Mouse (Mus musculus) midbrain, embryonic 15.5 days (tissue): Measurements from ENCODE around the gene 4930404H24Rik. TPM values are rescaled to one million over a fixed set of nuclear protein-coding genes. Genes with fewer than 3 reads are reported as not detected.

Source experiments
- ATAC-seq: fragments of 200-750 bp; cut with Nextera tagmentation; replicated peaks from 2 replicates; pipeline ENCODE4 v1.8.0; 2017; ENCODE audit warnings: moderate TSS enrichment
- H3K27ac ChIP-seq: fragments of 300-500 bp; sonication (generic); 2 replicates; pipeline ENCODE4 v1.5.1; 2015; ENCODE audit warnings: mild to moderate bottlenecking, inconsistent platforms
- H3K27me3 ChIP-seq: fragments of 300-500 bp; sonication (generic); replicated peaks from 2 replicates; pipeline ENCODE4 v1.6.1; 2015; ENCODE audit warnings: inconsistent platforms
- H3K36me3 ChIP-seq: fragments of 300-500 bp; sonication (generic); replicated peaks from 2 replicates; pipeline ENCODE4 v1.6.1; 2015; ENCODE audit warnings: inconsistent platforms
- H3K4me1 ChIP-seq: fragments of 300-500 bp; sonication (generic); 2 replicates; pipeline ENCODE4 v1.6.1; 2015; ENCODE audit warnings: inconsistent platforms
- H3K4me2 ChIP-seq: fragments of 300-500 bp; sonication (generic); 2 replicates; pipeline ENCODE4 v1.6.1; 2015; ENCODE audit warnings: inconsistent platforms, mild to moderate bottlenecking, moderate library complexity
- H3K4me3 ChIP-seq: fragments of 300-500 bp; sonication (generic); 2 replicates; pipeline ENCODE4 v1.5.1; 2015; ENCODE audit warnings: mild to moderate bottlenecking, inconsistent platforms
- H3K9ac ChIP-seq: fragments of 300-500 bp; sonication (generic); 2 replicates; pipeline ENCODE4 v1.6.1; 2015; ENCODE audit warnings: mild to moderate bottlenecking, inconsistent platforms
- H3K9me3 ChIP-seq: fragments of 300-500 bp; sonication (generic); 2 replicates; pipeline ENCODE4 v1.6.1; 2016; ENCODE audit warnings: inconsistent platforms
- WGBS: fragments of 180-500 bp; shearing (Covaris S2); methylation state at CpG from one replicate; pipeline ENCODE4 v1.1.7; 2015; ENCODE audit warnings: mixed read lengths; 5-methylcytosine and 5-hydroxymethylcytosine counted together
- polyA plus RNA-seq: library from polyadenylated mRNA; unstranded; fragments of >200 nt; fragmentation: Nextera tagmentation; extraction: Ambion mirVana; gene quantifications from 2 replicates; pipeline ENCODE4 v1.2.1, GENCODE M21; 2015

The 4930404H24Rik gene
- polyA plus RNA-seq, 1 experiment from 2014 or later: not detected

- H3K4me1 ChIP-seq: peaks cover 15% of the 10 kb centered on the region; the same call in 1 of the 2 replicates
- no peak overlapping the region for H3K4me3 ChIP-seq
- H3K9me3 ChIP-seq: no peaks in the 10 kb centered on the region
- H3K4me2 ChIP-seq: no peak overlapping the region
- 0 out of 2 replicates have a peak, but pooled peaks have one; percentile 20 for ATAC-seq
- 19% methylated on average over 4 of the region's 4 CpGs for WGBS
- H3K27me3 ChIP-seq: no peaks in the 10 kb centered on the region
- peak overlapping the region; percentile 61 for H3K27ac ChIP-seq
- H3K36me3 ChIP-seq: no peaks in the 10 kb centered on the region
- H3K9ac ChIP-seq: no peak overlapping the region
Observed at GRCm38 (mm10) chr2:153457467-153457866, 35.1 kb upstream of the 4930404H24Rik start.

- Histone ChIP-seq H3K4me1 (peaks cover 15% of the 10 kb centered on the region; the same call in 1 of the 2 replicates), H3K9ac (no peak overlapping the region), H3K36me3 (peaks cover 3% of the 10 kb centered on the region; the same call in 1 of the 2 replicates), H3K9me3 (no peaks in the 10 kb centered on the region), H3K27ac (peak overlapping the region; percentile 61; the same call in 1 of the 2 replicates), H3K4me2 (no peak overlapping the region), H3K4me3 (no peak overlapping the region), H3K27me3 (no peaks in the 10 kb centered on the region)
- WGBS: 54% methylated on average over 3 of the region's 3 CpGs
- no peak for ATAC-seq
Observed at GRCm38 (mm10) chr2:153458022-153458441, 34.6 kb upstream of the 4930404H24Rik start.

GRCm38 (mm10) chr2:153463257-153463656 lies 29.3 kb upstream of the 4930404H24Rik start:
- no peak for ATAC-seq
- Histone ChIP-seq H3K4me2 (no peak overlapping the region), H3K9me3 (no peaks in the 10 kb centered on the region), H3K4me3 (no peak overlapping the region), H3K27ac (no peak overlapping the region), H3K9ac (no peak overlapping the region), H3K4me1 (0 out of 2 replicates have a peak, but pooled peaks cover 4% of the 10 kb centered on the region), H3K36me3 (peaks cover 13% of the 10 kb centered on the region), H3K27me3 (no peaks in the 10 kb centered on the region)
- 69% methylated on average over 3 of the region's 3 CpGs for WGBS

- 82% methylated on average over 1 of the region's 1 CpGs for WGBS
- H3K27ac ChIP-seq: no peak overlapping the region
- no peaks in the 10 kb centered on the region for H3K27me3 ChIP-seq
- no peak overlapping the region for H3K4me2 ChIP-seq
- H3K9me3 ChIP-seq: no peaks in the 10 kb centered on the region
- no peak overlapping the region for H3K9ac ChIP-seq
- no peak for ATAC-seq
- peaks cover 13% of the 10 kb centered on the region for H3K36me3 ChIP-seq
- H3K4me1 ChIP-seq: peaks cover 12% of the 10 kb centered on the region
- no peak overlapping the region for H3K4me3 ChIP-seq
Observed at GRCm38 (mm10) chr2:153467372-153467771, 25.2 kb upstream of the 4930404H24Rik start.

GRCm38 (mm10) chr2:153469317-153469716 lies 23.3 kb upstream of the 4930404H24Rik start:
- Histone ChIP-seq H3K36me3 (0 out of 2 replicates have a peak, but pooled peaks cover 3% of the 10 kb centered on the region), H3K9ac (no peak overlapping the region), H3K27me3 (no peaks in the 10 kb centered on the region), H3K27ac (0 out of 2 replicates have a peak overlapping the region, but pooled peaks have one; percentile 2), H3K4me3 (no peak overlapping the region), H3K4me1 (peaks cover 12% of the 10 kb centered on the region), H3K4me2 (no peak overlapping the region), H3K9me3 (no peaks in the 10 kb centered on the region)
- WGBS: 42% methylated on average over 2 of the region's 2 CpGs
- no peak for ATAC-seq

- 0 out of 2 replicates have a peak, but pooled peaks cover 3% of the 10 kb centered on the region for H3K36me3 ChIP-seq
- WGBS: 51% methylated on average over 4 of the region's 4 CpGs
- no peak overlapping the region for H3K9ac ChIP-seq
- 0 out of 2 replicates have a peak, but pooled peaks have one; percentile 48 for ATAC-seq
- no peaks in the 10 kb centered on the region for H3K9me3 ChIP-seq
- no peak overlapping the region for H3K4me2 ChIP-seq
- H3K4me3 ChIP-seq: no peak overlapping the region
- H3K27ac ChIP-seq: 0 out of 2 replicates have a peak overlapping the region, but pooled peaks have one; percentile 2
- no peaks in the 10 kb centered on the region for H3K27me3 ChIP-seq
- H3K4me1 ChIP-seq: peaks cover 12% of the 10 kb centered on the region
Observed at GRCm38 (mm10) chr2:153469764-153470163, 22.8 kb upstream of the 4930404H24Rik start.

GRCm38 (mm10) chr2:153470983-153471382 lies 21.6 kb upstream of the 4930404H24Rik start:
- H3K4me2 ChIP-seq: no peak overlapping the region
- no peak for ATAC-seq
- H3K36me3 ChIP-seq: 0 out of 2 replicates have a peak, but pooled peaks cover 3% of the 10 kb centered on the region
- no peaks in the 10 kb centered on the region for H3K9me3 ChIP-seq
- WGBS: 34% methylated on average over 3 of the region's 3 CpGs
- peaks cover 24% of the 10 kb centered on the region for H3K4me1 ChIP-seq
- no peak overlapping the region for H3K9ac ChIP-seq
- H3K27me3 ChIP-seq: no peaks in the 10 kb centered on the region
- H3K27ac ChIP-seq: no peak overlapping the region
- H3K4me3 ChIP-seq: no peak overlapping the region

GRCm38 (mm10) chr2:153475114-153476112 lies 17.2 kb upstream of the 4930404H24Rik start:
- 31% methylated on average over 4 of the region's 4 CpGs for WGBS
- Histone ChIP-seq H3K4me3 (no peak overlapping the region), H3K27me3 (no peaks in the 10 kb centered on the region), H3K27ac (peak overlapping the region; percentile 31; the same call in 1 of the 2 replicates), H3K9me3 (no peaks in the 10 kb centered on the region), H3K4me2 (no peak overlapping the region), H3K36me3 (no peaks in the 10 kb centered on the region), H3K4me1 (peaks cover 14% of the 10 kb centered on the region), H3K9ac (no peak overlapping the region)
- no peak for ATAC-seq

GRCm38 (mm10) chr2:153478583-153478982 lies 14.0 kb upstream of the 4930404H24Rik start:
- H3K4me3 ChIP-seq: no peak overlapping the region
- no peaks in the 10 kb centered on the region for H3K9me3 ChIP-seq
- no peak overlapping the region for H3K9ac ChIP-seq
- no peak overlapping the region for H3K27ac ChIP-seq
- H3K4me1 ChIP-seq: peaks cover 31% of the 10 kb centered on the region
- 9% methylated on average over 4 of the region's 4 CpGs for WGBS
- ATAC-seq: peak; percentile 72; the same call in 1 of the 2 replicates
- no peak overlapping the region for H3K4me2 ChIP-seq
- no peaks in the 10 kb centered on the region for H3K27me3 ChIP-seq
- H3K36me3 ChIP-seq: no peaks in the 10 kb centered on the region

GRCm38 (mm10) chr2:153479486-153479885 lies 13.1 kb upstream of the 4930404H24Rik start:
- Histone ChIP-seq H3K27me3 (no peaks in the 10 kb centered on the region), H3K9me3 (no peaks in the 10 kb centered on the region), H3K4me3 (no peak overlapping the region), H3K27ac (no peak overlapping the region), H3K4me2 (no peak overlapping the region), H3K9ac (no peak overlapping the region), H3K4me1 (peaks cover 40% of the 10 kb centered on the region), H3K36me3 (no peaks in the 10 kb centered on the region)
- no peak for ATAC-seq
- WGBS: 96% methylated on average over 1 of the region's 1 CpGs

GRCm38 (mm10) chr2:153481108-153481860 lies 11.3 kb upstream of the 4930404H24Rik start:
- no peak overlapping the region for H3K27ac ChIP-seq
- H3K4me2 ChIP-seq: no peak overlapping the region
- H3K4me1 ChIP-seq: peaks cover 36% of the 10 kb centered on the region
- ATAC-seq: no peak
- no peak overlapping the region for H3K9ac ChIP-seq
- 73% methylated on average over 7 of the region's 7 CpGs for WGBS
- no peaks in the 10 kb centered on the region for H3K9me3 ChIP-seq
- H3K4me3 ChIP-seq: no peak overlapping the region
- H3K36me3 ChIP-seq: no peaks in the 10 kb centered on the region
- H3K27me3 ChIP-seq: no peaks in the 10 kb centered on the region

- Histone ChIP-seq H3K4me3 (no peak overlapping the region), H3K4me2 (no peak overlapping the region), H3K4me1 (peaks cover 36% of the 10 kb centered on the region), H3K27ac (no peak overlapping the region), H3K27me3 (no peaks in the 10 kb centered on the region), H3K9ac (no peak overlapping the region), H3K9me3 (no peaks in the 10 kb centered on the region), H3K36me3 (no peaks in the 10 kb centered on the region)
- 83% methylated on average over 2 of the region's 2 CpGs for WGBS
- ATAC-seq: no peak
Observed at GRCm38 (mm10) chr2:153481861-153482120, 10.8 kb upstream of the 4930404H24Rik start.
